Mouse (Mus musculus): Measurements from ENCODE around the gene Fat3. TPM values are rescaled to one million over a fixed set of nuclear protein-coding genes. Genes with fewer than 3 reads are reported as not detected.

Fat3 gene
- polyA plus RNA-seq, 1 experiment from 2014 or later, result 0.20 TPM

DNA sequence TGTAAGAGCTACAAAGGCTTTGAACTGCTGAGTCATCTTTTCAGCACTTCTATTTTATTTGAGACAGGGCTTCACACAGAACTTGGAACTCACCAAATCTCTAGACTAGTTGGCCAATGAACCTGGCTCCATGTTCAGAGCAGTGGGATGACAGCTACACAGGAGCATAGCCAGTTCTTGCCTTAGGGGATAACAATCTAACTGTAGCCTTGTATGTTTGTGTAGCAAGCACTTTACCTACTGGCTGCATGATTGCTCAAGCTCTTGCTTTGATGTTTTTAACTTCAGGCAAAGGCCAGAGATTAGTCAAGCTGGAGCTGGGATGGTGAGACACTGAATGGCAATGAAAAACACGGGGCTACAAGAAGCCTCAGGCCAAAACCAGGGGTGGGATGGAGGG is 146.2 kb downstream of the Fat3 start:
- H3K4me3 ChIP-seq (ENCODE audit: low read depth, low read length), result no peak overlapping the region
- ATAC-seq, result no peak
- H3K27ac ChIP-seq (ENCODE audit: low read depth, low read length), result no peak overlapping the region
- no peaks in the 10 kb centered on the region for H3K27me3 ChIP-seq (replicated peaks; ENCODE audit: control insufficient read depth, insufficient read depth, low read length)
- no peak overlapping the region for H3K4me2 ChIP-seq (replicated peaks; ENCODE audit: low read depth)
- WGBS, result 30% methylated on average over 1 of the region's 1 CpGs
- no peaks in the 10 kb centered on the region for H3K9me3 ChIP-seq (ENCODE audit: control insufficient read depth)
- no peak overlapping the region for H3K9ac ChIP-seq (ENCODE audit: low read depth, low read length)
- TF ChIP-seq CTCF (IDR thresholded peaks at IDR 0.05; ENCODE audit: low read depth), result no peak
- H3K36me3 ChIP-seq (ENCODE audit: control insufficient read depth, insufficient read depth), result no peaks in the 10 kb centered on the region
- no peaks in the 10 kb centered on the region for H3K4me1 ChIP-seq (replicated peaks; ENCODE audit: control insufficient read depth, insufficient read depth, low read length)

GRCm38 (mm10) chr9:16353049-16353724 is 147.9 kb downstream of the Fat3 start:
- no peaks in the 10 kb centered on the region for H3K9me3 ChIP-seq (ENCODE audit: control insufficient read depth)
- H3K9ac ChIP-seq (ENCODE audit: low read depth, low read length), result no peak overlapping the region
- no peak overlapping the region for H3K27ac ChIP-seq (ENCODE audit: low read depth, low read length)
- no peak overlapping the region for H3K4me3 ChIP-seq (ENCODE audit: low read depth, low read length)
- WGBS, result 57% methylated on average over 4 of the region's 4 CpGs
- H3K27me3 ChIP-seq (replicated peaks; ENCODE audit: control insufficient read depth, insufficient read depth, low read length), result no peaks in the 10 kb centered on the region
- no peak for ATAC-seq
- no peak overlapping the region for H3K4me2 ChIP-seq (replicated peaks; ENCODE audit: low read depth)
- no peaks in the 10 kb centered on the region for H3K4me1 ChIP-seq (replicated peaks; ENCODE audit: control insufficient read depth, insufficient read depth, low read length)
- no peaks in the 10 kb centered on the region for H3K36me3 ChIP-seq (ENCODE audit: control insufficient read depth, insufficient read depth)
- TF ChIP-seq CTCF (IDR thresholded peaks at IDR 0.05; ENCODE audit: low read depth), result no peak

DNA sequence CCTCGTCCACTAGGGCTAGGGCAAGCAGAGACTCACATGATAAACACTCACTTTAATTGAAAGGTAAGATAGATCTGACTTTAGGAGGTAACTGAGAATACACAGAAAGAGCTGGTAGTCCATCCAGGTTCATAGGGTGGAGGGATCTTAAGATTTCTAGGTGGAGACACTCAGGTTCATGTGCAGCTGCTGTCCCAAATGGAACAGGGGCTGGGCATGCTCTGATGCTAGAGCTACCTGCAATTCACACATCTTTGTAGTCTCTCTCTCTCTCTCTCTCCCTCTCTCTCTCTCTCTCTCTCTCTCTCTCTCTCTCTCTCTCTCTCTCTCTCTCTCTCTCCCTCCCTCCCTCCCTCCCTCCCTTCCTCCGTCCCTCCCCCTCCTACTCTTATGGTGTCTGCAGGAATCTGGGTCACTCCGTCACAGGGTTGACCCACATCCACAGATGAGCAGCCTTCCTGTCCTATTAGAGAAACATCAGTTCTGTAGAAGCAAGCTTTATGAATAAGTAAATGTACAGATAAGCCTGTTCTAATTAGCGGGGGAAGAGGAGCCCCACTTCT is 148.5 kb downstream of the Fat3 start:
- no peaks in the 10 kb centered on the region for H3K27me3 ChIP-seq (replicated peaks; ENCODE audit: control insufficient read depth, insufficient read depth, low read length)
- no peak overlapping the region for H3K9ac ChIP-seq (ENCODE audit: low read depth, low read length)
- no peak overlapping the region for H3K4me3 ChIP-seq (ENCODE audit: low read depth, low read length)
- H3K36me3 ChIP-seq (ENCODE audit: control insufficient read depth, insufficient read depth), result no peaks in the 10 kb centered on the region
- ATAC-seq, result no peak
- WGBS, result 70% methylated on average over 4 of the region's 4 CpGs
- no peak for TF ChIP-seq CTCF (IDR thresholded peaks at IDR 0.05; ENCODE audit: low read depth)
- no peak overlapping the region for H3K27ac ChIP-seq (ENCODE audit: low read depth, low read length)
- no peak overlapping the region for H3K4me2 ChIP-seq (replicated peaks; ENCODE audit: low read depth)
- H3K4me1 ChIP-seq (replicated peaks; ENCODE audit: control insufficient read depth, insufficient read depth, low read length), result no peaks in the 10 kb centered on the region
- no peaks in the 10 kb centered on the region for H3K9me3 ChIP-seq (ENCODE audit: control insufficient read depth)

- ATAC-seq, result no peak
- Histone ChIP-seq H3K9me3 (ENCODE audit: control insufficient read depth) (no peaks in the 10 kb centered on the region), H3K4me2 (replicated peaks; ENCODE audit: low read depth) (no peak overlapping the region), H3K36me3 (ENCODE audit: control insufficient read depth, insufficient read depth) (no peaks in the 10 kb centered on the region), H3K4me1 (replicated peaks; ENCODE audit: control insufficient read depth, insufficient read depth, low read length) (no peaks in the 10 kb centered on the region), H3K27ac (ENCODE audit: low read depth, low read length) (no peak overlapping the region), H3K27me3 (replicated peaks; ENCODE audit: control insufficient read depth, insufficient read depth, low read length) (no peaks in the 10 kb centered on the region), H3K4me3 (ENCODE audit: low read depth, low read length) (no peak overlapping the region), H3K9ac (ENCODE audit: low read depth, low read length) (no peak overlapping the region)
- 72% methylated on average over 11 of the region's 11 CpGs for WGBS
- TF ChIP-seq CTCF (IDR thresholded peaks at IDR 0.05; ENCODE audit: low read depth), result no peak
Observed at GRCm38 (mm10) chr9:16344902-16345855, 155.9 kb downstream of the Fat3 start.

GRCm38 (mm10) chr9:16343191-16343590 is 157.9 kb downstream of the Fat3 start:
- H3K4me1 ChIP-seq (replicated peaks; ENCODE audit: control insufficient read depth, insufficient read depth, low read length), result no peaks in the 10 kb centered on the region
- no peak for TF ChIP-seq CTCF (IDR thresholded peaks at IDR 0.05; ENCODE audit: low read depth)
- H3K36me3 ChIP-seq (ENCODE audit: control insufficient read depth, insufficient read depth), result no peaks in the 10 kb centered on the region
- no peak overlapping the region for H3K9ac ChIP-seq (ENCODE audit: low read depth, low read length)
- ATAC-seq, result no peak
- no peak overlapping the region for H3K27ac ChIP-seq (ENCODE audit: low read depth, low read length)
- H3K4me3 ChIP-seq (ENCODE audit: low read depth, low read length), result no peak overlapping the region
- H3K4me2 ChIP-seq (replicated peaks; ENCODE audit: low read depth), result no peak overlapping the region
- 79% methylated on average over 2 of the region's 2 CpGs for WGBS
- H3K27me3 ChIP-seq (replicated peaks; ENCODE audit: control insufficient read depth, insufficient read depth, low read length), result no peaks in the 10 kb centered on the region
- no peaks in the 10 kb centered on the region for H3K9me3 ChIP-seq (ENCODE audit: control insufficient read depth)

GRCm38 (mm10) chr9:16342577-16342976 is 158.5 kb downstream of the Fat3 start:
- Histone ChIP-seq H3K27ac (ENCODE audit: low read depth, low read length) (no peak overlapping the region), H3K27me3 (replicated peaks; ENCODE audit: control insufficient read depth, insufficient read depth, low read length) (no peaks in the 10 kb centered on the region), H3K9me3 (ENCODE audit: control insufficient read depth) (no peaks in the 10 kb centered on the region), H3K4me2 (replicated peaks; ENCODE audit: low read depth) (no peak overlapping the region), H3K9ac (ENCODE audit: low read depth, low read length) (no peak overlapping the region), H3K4me1 (replicated peaks; ENCODE audit: control insufficient read depth, insufficient read depth, low read length) (no peaks in the 10 kb centered on the region), H3K4me3 (ENCODE audit: low read depth, low read length) (no peak overlapping the region), H3K36me3 (ENCODE audit: control insufficient read depth, insufficient read depth) (no peaks in the 10 kb centered on the region)
- no peak for ATAC-seq
- no peak for TF ChIP-seq CTCF (IDR thresholded peaks at IDR 0.05; ENCODE audit: low read depth)
- WGBS, result 76% methylated on average over 8 of the region's 8 CpGs
